Mouse (Mus musculus) gastrocnemius, postnatal 25 days (tissue): ENCODE results near the gene Pdcd2. TPM values are rescaled to one million over a fixed set of nuclear protein-coding genes. Genes with fewer than 3 reads are reported as not detected.
"Not testable (repeated sequence)": the region's sequence is repeated elsewhere in the genome, so short reads cannot be mapped to it uniquely, and the experiment has no call there.

Source experiments
- DNase-seq: peaks from one replicate; pipeline ENCODE4 v3.0.0; 2022
- long read RNA-seq, 2 experiments: library from polyadenylated mRNA; stranded (forward); transcript quantifications; one replicate each; pipeline ENCODE4 v2.0.0; 2021
- total RNA-seq, 2 experiments: library from RNA; stranded (reverse); gene quantifications; 1 replicate in 1 of 2; 2 replicates in 1 of 2; pipeline ENCODE4 v1.2.3; 2021

Gene Pdcd2
- total RNA-seq: 10 to 100 TPM; 12.5 to 16.0 TPM
- long read RNA-seq, experiment 1, transcript Pdcd2-201 (6 exons, 1,120 nt): major isoform, 17 of 26 reads
- long read RNA-seq, experiment 1, partial matches to known transcripts: 7 of 26 reads
- long read RNA-seq, experiment 1, other reads (novel, unspliced or antisense): 1 of 26 reads
- long read RNA-seq, experiment 2, transcript Pdcd2-201 (6 exons, 1,120 nt): major isoform, 13 of 20 reads
- long read RNA-seq, experiment 2, partial matches to known transcripts: 6 of 20 reads
- long read RNA-seq, experiment 2, other reads (novel, unspliced or antisense): 1 of 20 reads

DNA sequence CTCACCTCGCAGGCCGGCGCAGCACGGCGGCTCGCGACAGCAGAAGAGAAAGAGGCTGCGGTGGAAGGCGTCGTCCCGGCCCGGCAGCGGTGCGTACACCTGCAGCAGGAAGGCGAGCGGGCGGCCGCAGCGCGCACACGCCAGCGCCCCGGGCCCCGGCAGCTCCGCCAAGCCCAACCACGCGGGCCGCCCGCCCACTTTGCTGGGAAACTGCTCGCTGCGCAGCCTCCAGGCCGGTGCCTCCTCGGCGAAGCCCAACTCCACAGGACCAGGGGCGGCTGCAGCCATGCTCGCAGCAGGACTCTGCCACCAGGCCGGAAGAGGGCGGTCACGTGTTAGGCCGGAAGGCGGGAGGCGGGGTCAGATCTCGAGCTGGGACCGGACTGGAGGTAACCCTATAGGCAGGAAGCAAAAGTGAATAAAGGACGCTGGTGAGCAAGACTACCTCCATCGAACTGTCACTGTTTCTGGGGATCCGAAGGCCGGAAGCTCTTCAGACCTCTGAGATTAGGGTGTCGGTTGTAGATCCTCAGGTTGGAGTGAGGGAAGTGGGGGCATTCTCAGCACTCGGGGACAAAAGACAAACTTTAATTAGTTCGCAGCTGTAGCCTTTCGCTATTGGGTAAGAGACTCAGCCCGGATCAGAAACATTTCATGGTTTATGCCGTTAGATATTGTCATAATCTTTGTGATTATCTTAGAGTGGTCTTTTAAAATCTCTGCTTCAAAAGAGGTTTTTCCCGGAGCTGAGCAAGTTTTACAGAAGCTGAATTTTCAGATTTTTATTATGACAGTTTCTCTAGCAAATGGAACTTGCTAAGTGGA lies at the start of gene Pdcd2:
Gene Pdcd2 (minus strand): TSS at position 316 of the 825 bp plus-strand sequence.
- DNase-seq: peak; percentile 94

DNA sequence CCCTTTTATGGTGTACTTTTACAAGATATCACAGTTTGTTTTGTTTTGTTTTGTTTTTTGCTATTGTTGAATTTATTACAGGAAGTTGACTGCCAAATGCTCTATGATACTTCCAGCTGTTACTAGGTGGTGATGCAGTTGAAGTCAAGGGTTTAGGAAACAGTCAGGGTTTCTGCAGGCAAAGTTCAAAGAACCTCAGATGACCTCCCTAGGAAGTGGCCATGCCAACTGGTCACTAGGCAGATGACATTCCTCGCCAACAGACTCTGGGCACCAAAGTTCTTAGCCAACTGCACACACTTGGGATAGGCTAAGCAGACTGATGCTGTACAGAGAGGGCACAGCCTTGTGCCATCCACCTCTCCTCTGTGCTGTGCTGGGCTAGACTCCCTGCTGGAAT lies 48.0 kb upstream of the Pdcd2 start:
- DNase-seq: no peak

DNA sequence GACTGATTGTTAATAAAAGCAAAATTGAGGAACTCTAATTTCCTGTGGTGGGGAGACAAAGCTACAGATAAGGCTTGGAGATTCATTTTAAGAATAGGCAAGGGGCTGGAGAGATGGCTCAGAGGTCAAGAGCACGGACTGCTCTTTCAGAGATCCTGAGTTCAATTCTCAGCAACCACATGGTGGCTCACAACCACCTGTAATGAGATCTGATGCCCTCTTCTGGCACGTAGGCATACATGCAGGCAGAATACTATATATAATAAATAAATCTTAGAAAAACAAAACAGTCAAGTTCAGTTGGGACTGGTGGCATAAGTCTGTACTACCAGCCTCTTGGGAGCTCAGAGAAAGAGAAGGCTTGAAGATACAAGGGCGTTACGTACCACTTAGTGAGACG lies 39.8 kb upstream of the Pdcd2 start:
- DNase-seq: no peak

DNA sequence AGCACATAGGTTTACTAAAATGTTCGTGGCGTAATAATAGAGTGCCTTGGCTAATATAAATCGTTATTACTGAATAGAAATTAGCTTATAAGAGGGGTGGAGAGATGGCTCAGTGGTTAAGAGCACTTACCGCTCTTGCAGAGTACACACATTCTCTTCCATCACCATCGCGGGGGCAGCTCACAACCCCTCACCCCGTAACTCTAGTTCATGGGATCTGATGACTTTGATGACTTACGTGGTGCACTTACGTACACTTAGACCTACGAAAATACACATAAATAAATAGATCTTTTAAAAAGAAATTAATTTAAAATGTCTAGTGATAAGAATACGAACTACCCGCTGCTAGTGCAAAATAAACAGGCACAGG lies 37.8 kb upstream of the Pdcd2 start:
- DNase-seq: no peak

DNA sequence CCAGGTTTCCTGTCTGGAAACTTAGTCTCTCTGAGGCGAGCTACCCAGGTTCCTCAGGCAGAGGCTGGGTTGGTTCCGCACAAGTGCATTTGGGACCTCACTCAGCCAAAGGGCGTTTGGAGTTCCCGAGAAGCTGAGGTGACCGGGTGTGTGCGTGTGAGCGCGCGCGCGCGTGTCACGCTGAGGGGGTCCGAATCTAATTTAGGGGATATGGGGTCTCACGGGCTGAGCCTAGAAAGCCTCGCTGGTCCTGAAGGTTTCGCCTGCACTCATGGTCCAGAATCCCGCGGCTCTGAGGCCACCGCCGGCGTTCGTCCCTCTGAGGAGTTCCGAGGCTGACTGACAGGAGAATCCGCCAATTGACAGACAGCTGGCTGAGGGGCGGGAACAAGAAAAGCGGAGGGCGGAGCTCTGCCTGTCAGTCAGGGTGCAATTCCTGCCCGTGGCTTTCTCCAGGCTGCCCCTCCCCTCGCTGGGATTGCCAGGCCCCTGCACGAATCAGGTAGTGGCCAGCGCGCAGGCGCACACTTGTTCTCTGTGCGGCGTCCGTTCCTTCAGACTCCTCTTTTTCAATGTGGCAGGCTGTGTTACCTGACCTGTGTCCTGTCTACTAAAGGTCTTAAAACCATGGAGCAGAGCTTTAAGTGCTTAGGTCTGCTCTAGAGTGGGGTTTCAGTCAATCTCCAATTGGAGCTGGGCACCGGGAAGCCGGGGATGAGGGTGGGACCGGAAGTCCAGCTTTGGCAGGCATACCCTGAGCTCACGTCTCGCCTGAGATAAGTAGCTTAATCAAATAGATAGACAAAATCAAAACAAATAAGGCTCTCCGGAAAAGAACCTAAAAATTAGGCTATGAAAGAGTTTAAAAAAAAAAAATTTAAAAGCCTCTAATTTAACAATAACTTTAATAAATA lies 37.2 kb upstream of the Pdcd2 start, which contains the start of gene Prdm9:
Gene Prdm9 (minus strand): TSS at position 341 of the 914 bp plus-strand sequence.
- peak; percentile 99 for DNase-seq

DNA sequence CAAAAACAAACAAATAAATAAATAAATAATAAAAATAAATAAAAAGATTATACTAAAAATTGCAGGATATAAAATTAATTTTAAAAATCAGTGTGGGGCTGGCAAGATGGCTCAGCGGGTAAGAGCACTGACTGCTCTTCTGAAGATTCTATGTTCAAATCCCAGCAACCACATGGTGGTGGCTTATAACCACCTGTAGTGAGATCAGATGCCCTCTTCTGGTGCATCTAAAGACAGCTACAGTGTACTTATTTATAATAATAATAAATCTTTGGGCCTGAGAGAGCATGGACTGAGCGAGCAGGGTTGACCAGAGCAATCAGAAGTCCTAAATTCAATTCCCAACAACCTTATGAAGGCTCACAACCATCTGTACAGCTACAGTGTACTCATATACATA lies 32.8 kb upstream of the Pdcd2 start:
- no peak for DNase-seq

DNA sequence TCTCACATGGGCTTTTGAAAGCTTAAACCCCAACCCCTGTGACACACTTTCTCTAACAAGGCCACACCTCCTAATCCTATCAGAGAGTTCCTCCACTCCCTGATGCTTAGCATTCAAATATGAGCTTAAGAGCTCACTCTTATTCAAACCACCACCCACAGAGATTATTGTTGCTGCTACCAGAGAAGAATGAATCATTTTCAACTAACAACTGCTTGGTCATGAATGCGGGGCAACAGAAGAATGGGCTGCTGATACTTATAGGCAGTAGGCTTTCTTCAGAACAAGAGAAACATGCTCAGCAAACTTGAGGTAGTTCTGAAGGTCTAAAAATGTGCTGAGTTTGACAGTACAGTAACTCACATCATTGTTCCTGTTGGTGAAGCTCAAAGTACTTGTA lies 22.6 kb upstream of the Pdcd2 start:
- DNase-seq: no peak

DNA sequence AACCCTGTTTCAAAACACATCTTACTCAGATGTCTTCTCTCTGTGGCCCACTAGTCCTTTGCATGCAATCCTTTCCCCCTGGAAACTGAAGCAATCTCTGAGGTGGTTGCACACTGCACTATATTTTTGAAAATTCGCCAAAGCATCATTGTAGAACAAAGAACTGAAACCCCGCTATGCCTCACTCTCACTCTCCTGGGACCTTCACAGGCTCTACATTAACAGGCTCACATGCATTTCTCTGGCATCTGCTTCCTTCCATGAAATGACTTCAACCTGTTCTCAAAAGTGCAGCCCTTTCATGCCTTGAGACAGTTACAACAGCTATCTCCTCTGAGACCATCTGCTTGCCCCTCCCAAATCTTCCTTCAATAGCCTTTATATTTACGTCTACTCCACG lies 19.3 kb upstream of the Pdcd2 start:
- DNase-seq: no peak

DNA sequence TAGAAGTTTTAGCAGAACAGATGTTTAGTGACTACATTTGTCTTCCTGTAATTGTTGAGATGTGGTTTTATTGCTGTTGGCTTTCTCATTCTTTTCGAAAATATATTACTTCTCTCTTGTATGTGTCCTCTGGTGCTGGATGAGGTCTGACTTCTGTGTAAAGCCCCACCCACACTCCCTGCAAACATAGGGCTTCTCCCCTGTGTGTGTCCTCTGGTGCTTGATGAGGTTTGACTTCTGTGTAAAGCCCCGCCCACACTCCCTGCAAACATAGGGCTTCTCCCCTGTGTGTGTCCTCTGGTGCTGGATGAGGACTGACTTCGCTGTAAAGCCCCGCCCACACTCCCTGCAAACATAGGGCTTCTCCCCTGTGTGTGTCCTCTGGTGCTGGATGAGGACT lies 16.8 kb upstream of the Pdcd2 start:
- DNase-seq: not testable (repeated sequence)

DNA sequence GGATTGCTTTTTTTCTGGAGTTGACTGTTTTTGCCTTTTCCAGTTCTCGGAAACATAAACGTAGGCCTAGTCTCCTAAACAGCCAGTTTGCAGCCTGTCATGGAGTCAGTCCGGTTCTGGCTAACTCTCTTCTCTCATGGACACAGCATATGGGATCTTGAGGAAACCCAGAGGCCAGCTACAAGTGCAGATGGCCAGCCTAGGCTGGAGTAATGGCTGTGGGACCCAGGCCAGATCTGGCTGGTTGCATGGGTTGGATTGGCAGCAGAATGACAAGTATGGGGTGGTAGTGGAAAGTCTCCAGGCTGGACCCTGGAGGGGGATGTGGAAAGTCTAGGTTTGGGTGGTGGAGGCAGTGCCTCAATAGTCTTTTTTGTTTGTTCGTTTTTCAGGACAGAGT lies 13.2 kb upstream of the Pdcd2 start:
- no peak for DNase-seq

DNA sequence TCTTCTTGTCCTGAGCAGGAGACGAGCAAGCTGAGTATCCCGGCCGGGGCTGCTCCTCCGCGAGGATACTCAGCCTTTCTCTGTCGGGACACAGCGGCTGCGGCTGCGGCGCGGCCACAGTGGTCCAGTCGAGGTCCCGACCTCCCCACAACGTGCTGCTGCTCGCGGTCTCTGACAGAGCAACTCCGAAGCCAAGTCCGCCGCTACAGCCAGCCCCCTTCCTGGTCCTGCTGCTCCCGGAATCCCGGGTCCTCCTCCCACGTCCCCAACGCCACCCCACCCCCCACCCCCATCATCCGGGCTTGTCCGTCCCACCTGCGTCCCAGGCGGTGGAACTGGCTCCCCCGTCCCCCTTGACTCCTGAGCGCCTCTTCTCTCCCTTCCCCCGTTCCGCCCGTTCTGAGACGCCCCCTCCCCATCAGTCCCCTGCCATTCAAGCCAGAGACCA lies 9.4 kb upstream of the Pdcd2 start:
- DNase-seq: no peak

DNA sequence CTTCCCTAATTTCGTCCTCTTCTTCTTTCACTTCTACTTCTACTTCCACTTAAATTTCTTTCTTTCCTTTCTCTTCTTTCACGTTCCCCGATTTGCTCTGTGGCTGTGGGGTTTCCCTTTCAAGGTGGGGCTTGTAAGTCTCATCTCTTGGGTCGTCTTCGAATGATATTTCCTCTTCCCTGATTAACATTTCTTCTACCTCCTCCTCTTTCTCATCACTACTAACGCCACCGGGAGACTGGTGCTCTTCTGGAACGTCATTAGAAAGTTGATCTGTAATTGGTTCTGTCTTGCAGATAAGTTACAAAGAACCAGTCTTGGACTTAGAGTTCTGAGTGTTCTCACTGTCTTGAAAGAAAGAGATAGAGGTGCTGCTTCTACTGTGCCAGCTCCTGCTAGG lies 8.8 kb upstream of the Pdcd2 start:
- no peak for DNase-seq

DNA sequence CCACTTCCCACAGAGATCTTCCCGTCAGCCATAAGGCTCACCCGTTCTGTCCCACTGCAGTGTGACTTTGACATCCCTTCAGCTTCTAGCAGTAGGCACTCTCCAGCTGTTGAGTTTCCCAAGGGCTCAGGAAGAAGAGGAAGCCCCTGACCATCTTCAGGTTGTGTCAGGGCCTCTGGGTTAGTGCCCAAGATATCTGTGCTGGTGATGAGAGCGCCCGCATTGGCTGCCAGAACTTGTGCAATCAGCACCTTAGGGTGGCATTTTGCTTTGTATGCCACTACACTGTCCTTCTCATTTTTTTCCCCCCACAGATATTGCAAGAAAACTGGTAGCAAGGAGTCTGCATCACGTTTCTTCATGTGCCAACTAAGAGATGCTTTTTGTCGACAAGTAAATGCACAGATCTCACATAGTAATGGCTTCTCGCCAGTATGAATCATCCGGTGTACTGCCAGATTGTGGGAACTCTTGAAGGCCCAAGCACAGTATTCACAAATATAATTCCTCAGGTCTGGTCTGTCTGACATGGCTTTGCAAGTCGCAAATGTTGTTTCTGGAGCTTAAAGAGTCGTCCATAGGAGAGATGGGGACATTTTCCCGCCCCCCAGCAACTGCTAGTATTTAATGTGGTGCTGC lies 8.2 kb upstream of the Pdcd2 start:
- no peak for DNase-seq

DNA sequence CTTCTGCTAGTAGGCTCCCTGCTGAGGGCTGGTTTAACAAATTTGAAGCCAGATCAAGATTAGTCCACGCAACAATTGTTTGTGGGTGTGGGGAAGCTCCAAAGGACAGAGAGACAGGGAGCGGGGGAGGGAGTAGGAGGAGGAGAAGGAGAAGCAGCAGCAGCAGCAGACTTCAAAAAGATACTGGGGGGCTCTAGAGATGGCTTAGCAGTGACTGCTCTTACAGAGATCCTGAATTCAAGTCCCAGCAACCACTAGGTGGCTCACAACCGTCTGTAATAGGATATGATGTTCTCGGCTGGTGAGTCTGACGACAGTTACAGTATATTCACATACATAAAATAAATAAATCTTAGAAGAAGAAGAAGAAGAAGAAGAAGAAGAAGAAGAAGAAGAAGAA lies 3.0 kb upstream of the Pdcd2 start:
- no peak for DNase-seq

DNA sequence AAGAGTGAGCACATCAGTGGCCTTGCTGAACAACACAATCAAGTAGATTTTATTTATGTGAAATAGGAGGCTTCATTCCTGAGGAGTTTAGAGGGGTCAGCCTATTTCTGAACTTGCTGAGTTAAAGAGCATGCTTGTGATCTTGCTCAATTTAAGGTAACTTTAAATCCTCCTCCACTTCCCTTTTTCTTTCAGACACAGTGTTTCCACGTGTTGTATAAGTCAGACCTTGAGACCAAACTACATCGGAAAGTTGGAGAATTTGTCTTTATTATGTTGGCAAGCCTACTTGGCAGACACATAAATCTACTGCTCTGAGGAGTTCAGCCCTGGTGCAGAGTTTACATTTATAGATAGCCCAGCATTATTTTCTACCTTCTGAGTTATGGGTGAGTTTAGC lies 1.8 kb upstream of the Pdcd2 start:
- DNase-seq: no peak

DNA sequence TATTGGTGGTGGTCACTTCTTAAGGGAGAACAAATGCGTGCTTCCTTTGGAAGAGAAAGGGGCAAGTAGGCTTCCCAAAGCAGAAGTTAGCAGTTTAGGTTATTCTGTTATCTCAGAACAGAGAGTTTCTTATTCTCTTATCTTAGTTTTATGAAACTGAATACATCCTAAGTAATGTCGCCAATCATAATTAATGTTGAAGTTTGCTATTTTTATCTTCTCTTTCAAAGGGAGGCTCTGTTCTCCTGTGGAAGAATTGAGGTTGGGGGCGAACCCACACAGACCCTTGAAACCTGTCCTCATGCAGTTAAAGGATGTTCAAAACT lies 673 bp upstream of the Pdcd2 start:
- no peak for DNase-seq

DNA sequence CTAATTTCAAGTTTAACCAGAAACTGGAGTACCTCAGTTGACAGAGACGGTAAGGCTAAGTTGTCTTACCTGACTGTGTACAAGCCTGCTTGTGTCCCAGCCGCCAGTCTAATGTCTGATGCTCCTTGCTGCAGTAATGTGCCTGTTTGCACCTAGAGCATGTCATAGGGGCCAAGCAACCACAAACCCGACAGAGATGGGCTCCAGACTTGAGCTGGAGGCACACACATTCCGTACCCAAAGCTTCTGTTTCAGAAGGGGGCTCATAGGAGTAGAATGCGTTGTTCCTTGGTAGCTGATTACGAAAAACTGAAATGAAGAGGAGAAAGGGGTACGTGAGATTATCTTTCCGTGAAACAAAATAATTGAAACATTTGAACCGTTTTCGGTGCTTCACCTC lies 797 bp downstream of the Pdcd2 start:
- no peak for DNase-seq

DNA sequence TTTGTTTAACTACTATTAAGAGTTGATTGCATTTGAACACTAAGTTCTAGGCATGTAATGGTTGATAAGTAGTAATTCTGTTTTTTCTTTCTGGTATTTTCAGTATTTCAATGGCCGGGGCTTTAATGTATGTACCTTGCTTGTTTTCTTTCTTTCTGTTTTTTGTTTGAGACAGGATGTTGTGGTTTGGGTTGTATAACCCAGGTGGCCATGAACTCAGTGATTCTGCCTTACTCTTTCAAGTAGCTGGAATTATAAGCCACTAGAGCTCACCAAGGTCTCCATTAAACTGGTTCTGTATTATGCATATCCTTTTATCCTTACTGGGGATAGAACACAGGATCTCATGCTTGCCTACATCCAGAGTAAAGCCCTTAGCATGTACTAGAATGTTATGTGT lies 8.3 kb downstream of the Pdcd2 start:
- DNase-seq: no peak

DNA sequence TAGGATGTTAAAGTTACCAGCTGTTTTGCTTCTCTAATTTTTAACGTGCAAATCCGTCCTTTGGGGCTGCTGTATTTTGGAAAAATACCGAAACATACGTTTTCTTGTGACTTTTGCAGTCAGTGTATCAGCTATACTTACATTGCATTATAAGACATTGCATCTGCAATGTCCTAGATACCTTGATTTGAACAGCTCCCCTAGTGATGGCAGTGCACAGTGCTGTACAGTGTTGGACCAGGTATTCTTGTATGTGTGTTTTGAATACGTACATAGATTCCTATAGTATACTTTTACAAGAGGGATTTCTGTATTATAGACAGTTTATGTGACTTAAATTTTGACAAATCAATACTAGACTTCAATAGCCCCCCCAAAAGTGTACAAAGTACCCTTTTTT lies 8.9 kb downstream of the Pdcd2 start:
- DNase-seq: no peak

DNA sequence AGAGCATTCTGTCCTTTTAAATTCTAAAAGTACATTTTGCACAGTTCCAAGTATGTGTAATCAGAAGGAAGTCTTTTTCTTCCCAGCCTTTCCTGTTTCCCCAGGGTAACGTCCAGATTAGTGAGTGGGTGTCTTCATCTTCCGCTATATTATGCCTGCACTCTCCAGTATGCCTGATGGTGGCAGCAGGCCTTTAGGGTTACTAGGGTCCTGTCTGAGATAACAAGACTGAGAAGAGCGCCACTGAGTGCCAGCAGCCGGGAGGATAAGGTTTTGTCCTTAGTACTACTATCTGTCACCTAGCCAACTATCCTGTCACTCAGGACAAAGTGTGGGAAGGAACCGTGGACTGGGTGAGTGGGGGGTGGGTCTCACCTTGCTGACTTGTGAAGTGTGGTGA lies 9.3 kb downstream of the Pdcd2 start:
- DNase-seq: no peak

DNA sequence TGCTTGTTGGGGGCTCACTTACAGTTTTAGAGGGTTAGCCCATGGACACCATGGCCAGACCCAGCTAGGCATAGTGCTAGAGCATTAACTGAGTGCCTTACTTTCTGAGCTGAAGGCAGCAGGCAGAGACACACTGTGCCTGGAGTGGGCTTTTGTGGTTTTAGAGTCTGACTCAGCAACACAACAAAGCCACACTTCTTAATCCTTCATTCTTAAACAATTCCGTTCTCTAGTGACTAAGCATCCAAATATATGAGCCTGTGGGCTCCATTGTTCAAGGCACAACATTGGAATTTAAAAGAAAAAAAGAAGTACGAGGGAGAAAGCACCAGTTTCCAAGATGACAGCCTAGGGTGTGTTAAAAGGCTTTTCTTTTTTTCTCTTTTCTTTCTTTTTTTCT lies 16.4 kb downstream of the Pdcd2 start:
- no peak for DNase-seq

DNA sequence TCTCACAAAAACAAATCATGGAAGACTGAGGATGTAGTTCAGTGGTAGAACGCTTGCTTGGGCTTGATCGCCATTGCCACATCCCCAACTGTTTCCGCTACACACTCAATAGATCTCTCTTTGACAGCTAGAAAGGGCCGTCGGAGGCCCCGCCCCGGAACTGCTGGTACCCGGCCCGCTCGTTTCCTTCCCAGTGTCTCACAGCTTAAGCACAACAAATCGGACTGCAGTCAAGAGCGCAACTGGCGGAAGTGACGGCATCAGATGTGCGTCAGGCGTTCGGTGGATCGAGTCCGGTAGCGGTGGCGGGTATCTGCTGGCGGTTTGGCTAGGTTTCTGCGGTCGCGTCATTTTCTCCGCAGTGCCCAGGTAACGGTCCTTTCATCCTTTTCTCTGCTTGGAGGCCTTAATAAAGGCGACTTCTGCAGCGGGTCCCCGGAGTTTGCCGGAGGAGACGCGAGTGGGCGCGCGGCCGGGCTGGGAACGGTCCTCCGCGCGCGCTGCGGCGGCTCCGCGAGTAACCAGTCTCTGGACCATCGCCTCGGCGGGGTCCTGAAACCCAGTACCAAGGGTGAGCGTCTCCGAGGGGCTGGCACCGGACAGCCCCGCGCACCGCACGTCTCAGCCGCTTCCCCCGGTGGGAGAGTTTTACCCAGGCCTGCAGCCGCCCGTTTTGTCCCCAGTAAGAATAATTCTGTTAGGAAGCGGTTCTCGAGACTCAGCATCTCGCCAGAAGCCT lies 27.3 kb downstream of the Pdcd2 start, which contains the start of the genes Psmb1 and Tbp:
Gene Psmb1 (minus strand): TSS at position 96 of the 739 bp plus-strand sequence.
Gene Tbp (plus strand): TSS at position 233 of the 739 bp plus-strand sequence.
- DNase-seq: peak; percentile 97
